Mouse (Mus musculus) heart, embryonic 15.5 days (tissue): ENCODE results near the gene Zcchc17. TPM values are rescaled to one million over a fixed set of nuclear protein-coding genes. Genes with fewer than 3 reads are reported as not detected.
A peak's percentile ranks its signal among the peaks of the same experiment; 100 is the strongest.

Experiments used
- ATAC-seq: fragments of 200-750 bp; cut with Nextera tagmentation; replicated peaks from 2 replicates; pipeline ENCODE4 v1.8.0; 2017; ENCODE audit warnings: low read depth, moderate TSS enrichment; ENCODE audit not compliant: insufficient number of reproducible peaks, insufficient read depth, low FRiP score
- H3K27ac ChIP-seq: fragments of 300-500 bp; sonication (generic); 2 replicates; pipeline ENCODE4 v1.5.1; 2015; ENCODE audit warnings: mild to moderate bottlenecking, inconsistent platforms
- H3K27me3 ChIP-seq: fragments of 300-500 bp; sonication (generic); 2 replicates; pipeline ENCODE4 v1.6.1; 2015; ENCODE audit warnings: inconsistent platforms
- H3K36me3 ChIP-seq: fragments of 300-500 bp; sonication (generic); 2 replicates; pipeline ENCODE4 v1.6.1; 2015; ENCODE audit warnings: mild to moderate bottlenecking, inconsistent platforms
- H3K4me1 ChIP-seq: fragments of 300-500 bp; sonication (generic); replicated peaks from 2 replicates; pipeline ENCODE4 v1.6.1; 2015; ENCODE audit warnings: inconsistent platforms
- H3K4me2 ChIP-seq: fragments of 300-500 bp; sonication (generic); 2 replicates; pipeline ENCODE4 v1.6.1; 2015; ENCODE audit warnings: inconsistent platforms, mild to moderate bottlenecking, moderate library complexity
- H3K4me3 ChIP-seq: fragments of 300-500 bp; sonication (generic); 2 replicates; pipeline ENCODE4 v1.5.1; 2015; ENCODE audit warnings: mild to moderate bottlenecking, inconsistent platforms
- H3K9ac ChIP-seq: fragments of 300-500 bp; sonication (generic); 2 replicates; pipeline ENCODE4 v1.6.1; 2015; ENCODE audit warnings: mild to moderate bottlenecking, inconsistent platforms
- H3K9me3 ChIP-seq: fragments of 300-500 bp; sonication (generic); replicated peaks from 2 replicates; pipeline ENCODE4 v1.6.1; 2016; ENCODE audit warnings: inconsistent platforms
- WGBS: fragments of 180-500 bp; shearing (Covaris S2); methylation state at CpG from one replicate; pipeline ENCODE4 v1.1.7; 2015; ENCODE audit warnings: mixed read lengths; 5-methylcytosine and 5-hydroxymethylcytosine counted together
- polyA plus RNA-seq: library from polyadenylated mRNA; unstranded; fragments of >200 nt; fragmentation: Nextera tagmentation; extraction: Ambion mirVana; gene quantifications from 2 replicates; pipeline ENCODE4 v1.2.1, GENCODE M21; 2015

Gene Zcchc17
- polyA plus RNA-seq, 1 experiment from 2014 or later = 48.7 TPM

- Histone ChIP-seq H3K36me3 (peaks cover 29% of the 10 kb centered on the region; the same call in 1 of the 2 replicates), H3K9me3 (no peaks in the 10 kb centered on the region), H3K4me2 (no peak overlapping the region), H3K9ac (no peak overlapping the region), H3K27ac (peak overlapping the region; percentile 85), H3K4me1 (peaks cover 72% of the 10 kb centered on the region), H3K4me3 (no peak overlapping the region), H3K27me3 (no peaks in the 10 kb centered on the region)
- ATAC-seq = no peak
- WGBS = 51% methylated on average over 10 of the region's 10 CpGs
Measured at GRCm38 (mm10) chr4:130316691-130317090, 43.1 kb downstream of the Zcchc17 start.

DNA sequence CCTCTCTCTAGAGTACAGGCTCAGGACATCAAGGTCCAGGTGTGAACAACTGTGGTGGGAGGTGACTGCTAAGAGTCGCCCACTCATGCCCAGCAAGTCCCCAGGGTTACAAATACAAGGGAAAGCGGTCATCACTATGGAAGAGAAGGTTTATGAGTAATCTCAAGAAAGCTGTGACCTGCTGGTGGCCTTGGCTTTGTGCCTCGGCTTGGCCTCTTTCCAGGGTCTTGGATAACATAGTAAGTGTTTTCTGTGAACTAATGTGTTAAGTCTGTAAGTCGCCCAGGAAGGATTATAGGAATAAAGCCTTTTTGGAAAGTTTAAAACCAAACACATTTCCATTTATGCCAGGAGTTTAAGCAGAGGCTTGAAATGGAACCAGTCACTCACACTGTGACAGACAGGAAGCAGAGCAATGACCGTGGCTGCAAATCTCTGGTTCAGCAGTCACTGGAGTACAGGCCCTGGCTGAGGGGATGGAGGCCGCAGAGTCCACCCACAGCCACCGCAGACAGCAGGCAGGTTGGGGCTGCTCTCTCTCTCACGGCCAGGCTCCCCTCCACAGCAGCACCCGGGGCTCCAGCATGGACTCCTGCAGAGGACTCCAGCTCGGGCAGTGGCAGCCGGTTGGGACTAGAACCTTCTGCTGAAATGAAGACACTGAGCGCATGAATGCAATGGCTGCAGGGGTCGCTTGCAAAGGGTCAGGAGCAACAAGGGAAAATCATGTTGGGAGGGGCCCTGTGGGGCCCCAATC, 43.8 kb downstream of the Zcchc17 start:
- no peaks in the 10 kb centered on the region for H3K9me3 ChIP-seq
- no peak for ATAC-seq
- H3K27ac ChIP-seq = peak overlapping the region; percentile 85
- H3K9ac ChIP-seq = peak overlapping the region; percentile 7
- no peaks in the 10 kb centered on the region for H3K27me3 ChIP-seq
- no peak overlapping the region for H3K4me3 ChIP-seq
- peaks cover 27% of the 10 kb centered on the region; the same call in 1 of the 2 replicates for H3K36me3 ChIP-seq
- 45% methylated on average over 13 of the region's 13 CpGs for WGBS
- H3K4me2 ChIP-seq = no peak overlapping the region
- peaks cover 73% of the 10 kb centered on the region for H3K4me1 ChIP-seq

DNA sequence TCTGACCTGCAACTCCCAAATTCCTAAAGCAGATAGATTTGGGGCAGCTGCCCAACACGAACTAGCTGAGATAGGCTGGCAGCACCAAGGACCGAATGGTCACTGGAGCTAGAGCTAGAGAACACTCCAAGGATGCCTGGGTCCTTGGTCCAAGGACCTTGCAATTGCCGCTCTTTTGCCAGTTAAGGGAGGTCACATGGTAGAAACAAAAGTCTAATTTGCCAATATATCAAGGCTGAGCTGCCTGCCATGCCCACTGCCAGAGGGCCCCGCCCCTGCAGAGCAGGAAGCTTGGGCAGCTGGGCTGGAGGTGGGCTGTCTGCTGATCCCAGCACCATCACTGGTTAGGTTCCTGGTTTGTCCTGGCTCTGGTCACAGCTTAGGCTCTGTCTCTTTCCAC, 46.2 kb downstream of the Zcchc17 start:
- WGBS = 85% methylated on average over 4 of the region's 4 CpGs
- H3K9me3 ChIP-seq = no peaks in the 10 kb centered on the region
- H3K4me3 ChIP-seq = no peak overlapping the region
- peaks cover 74% of the 10 kb centered on the region for H3K4me1 ChIP-seq
- H3K36me3 ChIP-seq = peaks cover 25% of the 10 kb centered on the region; the same call in 1 of the 2 replicates
- H3K4me2 ChIP-seq = no peak overlapping the region
- no peak for ATAC-seq
- H3K27me3 ChIP-seq = peaks cover 3% of the 10 kb centered on the region; the same call in 1 of the 2 replicates
- no peak overlapping the region for H3K9ac ChIP-seq
- H3K27ac ChIP-seq = no peak overlapping the region

GRCm38 (mm10) chr4:130312526-130312925, 47.2 kb downstream of the Zcchc17 start:
- H3K4me1 ChIP-seq = peaks cover 72% of the 10 kb centered on the region
- peak overlapping the region; percentile 86; the same call in 1 of the 2 replicates for H3K4me2 ChIP-seq
- H3K36me3 ChIP-seq = peaks cover 25% of the 10 kb centered on the region; the same call in 1 of the 2 replicates
- no peak for ATAC-seq
- H3K9me3 ChIP-seq = no peaks in the 10 kb centered on the region
- H3K27ac ChIP-seq = peak overlapping the region; percentile 90
- no peak overlapping the region for H3K9ac ChIP-seq
- 45% methylated on average over 3 of the region's 3 CpGs for WGBS
- H3K27me3 ChIP-seq = peaks cover 3% of the 10 kb centered on the region; the same call in 1 of the 2 replicates
- no peak overlapping the region for H3K4me3 ChIP-seq

DNA sequence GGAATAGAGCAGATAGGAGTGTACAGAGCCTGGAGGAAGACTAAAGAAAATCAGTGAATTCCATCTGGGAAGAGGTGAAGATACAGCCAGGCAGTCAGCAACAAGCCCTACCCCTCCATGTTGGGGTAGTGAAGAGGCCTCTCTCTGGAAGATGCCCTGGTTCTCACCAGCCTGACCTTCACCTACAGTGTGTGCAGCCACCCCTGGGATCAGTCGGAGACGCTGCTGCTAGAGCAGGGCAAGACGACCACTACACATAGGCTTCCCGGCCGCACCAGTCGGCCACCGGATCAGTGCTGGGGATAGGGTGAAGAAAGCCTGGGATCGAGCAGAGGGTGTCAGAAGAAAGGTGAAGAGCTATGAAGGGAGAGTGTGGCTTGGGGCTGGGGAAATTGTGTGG, 50.5 kb downstream of the Zcchc17 start:
- 25% methylated on average over 8 of the region's 8 CpGs for WGBS
- peak overlapping the region; percentile 90 for H3K27ac ChIP-seq
- no peak for ATAC-seq

GRCm38 (mm10) chr4:130308231-130309081, 51.3 kb downstream of the Zcchc17 start, which contains the start of the genes Fabp3 and Gm10570:
TSS of gene Fabp3 (plus strand) at chr4:130308595.
TSS of gene Gm10570 (minus strand) at chr4:130308674.
- H3K4me3 ChIP-seq = peak within 1 kb of the TSS; percentile 76
- H3K9ac ChIP-seq = peak within 1 kb of the TSS; percentile 86
- peaks cover 5% of the 10 kb centered on the region; the same call in 1 of the 2 replicates for H3K36me3 ChIP-seq
- no peaks in the 10 kb centered on the region for H3K9me3 ChIP-seq
- WGBS = under 1% methylated on average over 52 of the region's 52 CpGs
- H3K4me1 ChIP-seq = peaks cover 46% of the 10 kb centered on the region
- H3K27me3 ChIP-seq = peaks cover 17% of the 10 kb centered on the region; the same call in 1 of the 2 replicates
- H3K4me2 ChIP-seq = peak within 1 kb of the TSS; percentile 86
- peak; percentile 80 for ATAC-seq
- peak within 1 kb of the TSS; percentile 94 for H3K27ac ChIP-seq

More for the DNA sequence above, 50.5 kb downstream of the Zcchc17 start:
- Histone ChIP-seq H3K4me2 (peak overlapping the region; percentile 86), H3K4me1 (peaks cover 53% of the 10 kb centered on the region), H3K36me3 (peaks cover 13% of the 10 kb centered on the region; the same call in 1 of the 2 replicates), H3K4me3 (peak overlapping the region; percentile 76), H3K9ac (peak overlapping the region; percentile 86), H3K27me3 (peaks cover 15% of the 10 kb centered on the region; the same call in 1 of the 2 replicates), H3K9me3 (no peaks in the 10 kb centered on the region)

- H3K27ac ChIP-seq = peak overlapping the region; percentile 94
- no peaks in the 10 kb centered on the region for H3K9me3 ChIP-seq
- no peaks in the 10 kb centered on the region; the same call in 1 of the 2 replicates for H3K36me3 ChIP-seq
- H3K27me3 ChIP-seq = peaks cover 17% of the 10 kb centered on the region; the same call in 1 of the 2 replicates
- H3K4me3 ChIP-seq = peak overlapping the region; percentile 76
- H3K9ac ChIP-seq = peak overlapping the region; percentile 86; the same call in 1 of the 2 replicates
- peak overlapping the region; percentile 86 for H3K4me2 ChIP-seq
- H3K4me1 ChIP-seq = peaks cover 40% of the 10 kb centered on the region
- WGBS = under 1% methylated on average over 23 of the region's 23 CpGs
- ATAC-seq = peak; percentile 65
Measured at GRCm38 (mm10) chr4:130307851-130308230, 51.9 kb downstream of the Zcchc17 start.

DNA sequence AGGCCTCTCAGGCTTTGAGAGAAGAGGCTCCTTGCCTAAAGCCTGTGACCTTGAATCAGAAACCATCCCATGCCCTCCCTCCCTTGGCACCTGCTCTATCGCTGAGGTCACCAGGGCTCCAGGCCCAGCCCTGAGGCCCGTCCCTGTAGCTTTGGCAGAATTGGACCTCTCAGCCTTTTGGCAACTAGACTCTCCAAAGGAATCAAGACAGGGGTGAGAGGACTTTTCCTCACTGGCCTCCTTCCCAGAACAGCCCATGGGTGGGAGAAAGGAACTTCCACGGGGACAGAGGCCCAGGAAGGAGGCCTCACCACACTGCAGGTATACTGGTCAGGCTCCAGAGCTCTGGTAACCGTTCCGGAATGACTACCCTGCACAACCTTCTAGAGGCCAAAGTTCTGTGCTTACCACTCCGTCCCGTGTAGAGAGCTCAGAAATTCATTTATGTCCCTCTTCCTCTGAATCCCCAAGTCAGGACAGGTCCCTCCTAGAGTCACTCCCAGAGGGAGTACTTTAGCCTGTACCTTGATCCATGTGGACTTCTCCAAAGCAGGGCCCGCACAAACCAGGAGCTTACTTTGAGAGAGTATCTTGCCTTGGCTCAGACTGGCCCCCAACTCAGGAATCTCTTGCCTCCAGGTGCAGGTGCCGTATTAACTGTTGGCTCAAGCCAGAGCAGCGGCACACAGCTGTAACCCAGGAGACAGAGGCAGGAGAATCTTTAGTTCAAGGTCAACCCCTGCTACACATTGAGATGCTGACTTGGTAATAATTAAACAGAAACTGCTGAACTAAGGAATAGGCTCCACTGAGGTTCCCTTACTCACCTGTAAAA, 52.7 kb downstream of the Zcchc17 start:
- 0 out of 2 replicates have a peak, but pooled peaks have one; percentile 15 for ATAC-seq
- Histone ChIP-seq H3K36me3 (no peaks in the 10 kb centered on the region), H3K9me3 (no peaks in the 10 kb centered on the region), H3K27ac (peak overlapping the region; percentile 94), H3K27me3 (peaks cover 17% of the 10 kb centered on the region; the same call in 1 of the 2 replicates), H3K4me1 (peaks cover 33% of the 10 kb centered on the region), H3K4me3 (no peak overlapping the region), H3K4me2 (peak overlapping the region; percentile 86), H3K9ac (peak overlapping the region; percentile 86; the same call in 1 of the 2 replicates)
- 68% methylated on average over 10 of the region's 10 CpGs for WGBS

GRCm38 (mm10) chr4:130304746-130305145, 55.0 kb downstream of the Zcchc17 start:
- no peak overlapping the region for H3K4me2 ChIP-seq
- 40% methylated on average over 3 of the region's 3 CpGs for WGBS

DNA sequence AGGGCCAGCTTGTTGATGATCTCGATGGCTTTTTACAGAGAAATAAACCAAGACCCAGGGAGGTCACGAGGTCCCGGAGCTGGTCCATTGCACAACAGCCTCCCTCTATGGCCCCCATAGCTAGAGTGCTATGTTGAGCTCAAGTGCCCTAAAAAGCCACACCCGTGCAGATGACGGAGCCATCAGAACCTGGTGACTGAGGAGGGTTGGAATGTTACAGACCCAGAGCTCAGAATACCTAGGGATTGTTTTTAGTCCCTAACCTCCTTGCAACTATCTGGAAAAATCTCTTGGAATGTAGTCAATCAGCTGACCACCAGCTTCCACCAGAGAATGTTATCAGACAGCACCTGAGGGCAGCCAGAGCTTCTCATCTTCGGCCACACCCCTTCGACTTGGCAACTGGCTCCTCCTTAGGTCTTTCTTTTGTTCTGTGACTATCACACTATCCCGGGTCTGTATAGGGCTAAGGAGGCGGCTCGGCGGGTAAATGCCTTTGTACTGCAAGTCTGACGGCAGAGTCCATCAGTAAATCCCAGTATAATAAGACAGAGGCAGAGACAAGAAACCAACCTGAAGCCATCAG, 57.4 kb downstream of the Zcchc17 start:
- WGBS = 47% methylated on average over 12 of the region's 12 CpGs
- H3K27ac ChIP-seq = no peak overlapping the region
- no peak for ATAC-seq
- 0 out of 2 replicates have a peak, but pooled peaks cover 13% of the 10 kb centered on the region for H3K27me3 ChIP-seq
- peaks cover 24% of the 10 kb centered on the region for H3K4me1 ChIP-seq
- no peak overlapping the region for H3K9ac ChIP-seq
- no peaks in the 10 kb centered on the region for H3K9me3 ChIP-seq
- no peaks in the 10 kb centered on the region for H3K36me3 ChIP-seq
- no peak overlapping the region for H3K4me2 ChIP-seq
- no peak overlapping the region for H3K4me3 ChIP-seq

More at GRCm38 (mm10) chr4:130304746-130305145, 55.0 kb downstream of the Zcchc17 start:
- H3K27me3 ChIP-seq = peaks cover 17% of the 10 kb centered on the region; the same call in 1 of the 2 replicates
- no peak for ATAC-seq
- peaks cover 25% of the 10 kb centered on the region for H3K4me1 ChIP-seq
- H3K27ac ChIP-seq = no peak overlapping the region
- no peak overlapping the region for H3K9ac ChIP-seq
- H3K36me3 ChIP-seq = no peaks in the 10 kb centered on the region
- H3K9me3 ChIP-seq = no peaks in the 10 kb centered on the region
- no peak overlapping the region for H3K4me3 ChIP-seq
